Mouse (Mus musculus) thymus, postnatal 10 days (tissue): ENCODE results near the gene Dtx3.

Experiments used
- DNase-seq, 2 experiments: peaks; one replicate each; pipeline ENCODE4 v3.0.0; 2021; ENCODE audit warnings: low spot score in 2 of 2

Dtx3 gene

DNA sequence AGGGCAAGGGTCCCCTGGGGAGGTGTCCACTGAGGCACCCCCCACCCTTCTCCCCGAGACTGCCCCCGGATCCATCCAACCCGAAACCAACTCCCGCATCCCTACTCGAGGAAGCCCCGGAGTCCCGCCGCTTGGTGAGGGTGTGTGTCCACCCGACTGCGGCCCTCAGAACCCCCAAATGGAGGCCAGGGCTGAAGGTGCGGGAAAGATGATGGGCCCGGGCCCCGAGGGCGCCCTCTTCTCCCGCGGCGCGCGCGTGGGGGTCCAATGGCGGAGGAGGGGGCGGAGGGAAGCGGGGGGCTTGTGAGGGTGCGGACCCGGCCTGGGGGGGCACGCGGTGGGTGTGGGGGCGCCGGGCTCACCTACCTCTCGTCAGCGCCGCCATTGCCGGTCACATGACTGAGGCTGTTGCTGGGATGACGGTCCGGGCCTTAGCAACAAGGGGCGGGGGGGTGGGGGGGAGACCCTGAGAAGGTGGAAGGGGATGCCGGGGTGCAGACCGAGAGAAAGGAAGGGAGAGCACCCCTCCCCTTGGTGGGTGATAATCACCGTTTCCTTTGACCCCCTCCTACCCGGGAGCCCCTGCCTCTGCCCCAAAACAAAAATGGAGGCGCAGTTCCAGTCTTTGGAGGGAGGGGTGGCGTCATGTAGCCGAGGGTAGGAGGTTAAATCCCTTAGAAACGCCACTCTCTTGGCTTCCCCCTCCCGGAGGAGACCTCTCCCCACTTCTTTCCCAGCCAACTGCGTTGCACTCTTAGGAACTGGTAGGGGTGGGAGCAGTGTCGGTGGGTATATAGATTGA is at the start of gene Dtx3:
TSS of gene Dtx3 (minus strand) at position 401 of the 802 bp plus-strand sequence.
- DNase-seq = peak; percentile 25 to 48

DNA sequence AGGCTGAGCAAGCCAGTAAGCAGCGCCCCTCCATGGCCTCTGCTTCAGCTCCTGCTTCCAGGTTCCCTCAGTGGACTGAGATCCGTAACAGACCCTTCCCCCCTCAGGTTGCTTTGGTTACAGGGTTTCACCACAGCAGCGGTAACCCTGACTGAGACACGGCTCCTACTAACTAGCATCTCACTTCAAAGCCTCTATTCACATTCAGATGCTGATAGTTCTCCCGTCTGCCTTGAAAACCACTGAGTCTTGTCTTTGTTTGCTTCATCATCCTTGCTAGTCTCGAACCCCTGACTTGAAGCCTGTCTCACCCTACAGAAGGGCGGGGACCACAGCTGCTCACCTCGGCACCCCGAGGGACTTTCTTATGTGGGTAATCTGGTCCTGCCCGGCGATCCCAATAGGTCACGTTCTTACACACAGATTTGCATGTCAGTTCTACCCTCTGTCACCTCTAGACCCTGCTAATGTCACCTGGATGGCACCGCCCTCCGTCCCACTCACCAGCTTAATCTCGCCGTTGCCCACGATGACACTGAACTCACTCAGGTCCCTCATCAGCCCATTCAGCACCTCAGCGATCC is 42.8 kb upstream of the Dtx3 start:
- DNase-seq = no peak

DNA sequence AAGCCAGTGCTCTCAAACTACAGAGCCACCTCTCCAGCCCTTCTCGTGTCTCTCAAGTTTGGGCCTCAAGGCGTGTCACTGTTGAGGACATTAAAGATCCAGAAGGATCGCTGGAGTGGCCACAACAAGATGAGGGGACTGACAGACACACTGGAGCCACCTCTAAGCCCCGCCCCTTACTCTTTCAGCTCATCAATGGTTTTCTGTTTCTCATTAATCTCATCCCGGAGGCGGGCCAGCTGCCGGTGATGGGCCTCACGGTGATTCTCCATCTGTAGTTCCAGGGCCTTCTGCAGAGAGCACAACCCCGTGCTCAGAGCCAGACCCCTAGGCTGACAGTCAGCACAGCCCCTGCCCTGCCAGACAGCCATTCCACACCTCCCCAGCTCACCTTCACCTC is 41.0 kb upstream of the Dtx3 start:
- DNase-seq = no peak

DNA sequence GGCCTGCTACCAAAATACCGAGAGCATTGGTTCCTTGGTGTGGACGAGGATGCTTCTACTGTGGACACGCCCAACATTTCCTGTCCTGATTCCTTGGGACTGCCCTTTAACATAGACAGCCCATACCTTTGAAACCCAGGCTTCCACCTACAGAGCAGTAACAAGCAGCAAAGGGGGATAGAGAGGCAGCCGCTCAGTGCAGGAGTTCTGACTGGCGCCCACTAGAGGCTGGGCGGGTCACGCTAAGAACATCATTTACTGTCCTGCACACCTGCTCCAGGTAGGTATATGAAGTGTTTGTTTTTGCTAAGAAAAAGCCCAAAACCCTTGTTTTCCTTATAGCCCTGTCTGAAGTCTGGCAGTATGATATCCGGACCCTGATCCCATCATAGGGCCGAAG is 37.6 kb upstream of the Dtx3 start:
- peak in 1 of 2 experiments; percentile 24 for DNase-seq

DNA sequence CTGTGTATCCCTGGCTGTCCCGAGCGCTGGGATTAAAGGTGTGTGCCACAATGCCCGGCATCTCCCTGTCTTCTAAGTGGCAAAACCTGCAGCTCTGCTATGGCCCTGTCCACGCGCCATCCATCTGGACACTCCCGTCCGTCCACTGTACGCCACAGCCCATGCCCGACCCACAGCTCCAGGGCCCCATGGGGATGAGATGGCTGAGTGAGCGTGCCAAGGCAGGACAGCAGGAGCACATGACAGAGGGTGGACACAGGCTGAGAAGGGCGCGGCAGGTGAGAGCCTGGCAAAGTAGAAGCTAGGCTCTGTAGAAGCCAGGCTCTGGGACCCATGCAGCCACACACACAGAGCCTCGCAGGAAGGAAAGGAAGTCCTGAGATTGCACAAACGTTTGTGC is 36.2 kb upstream of the Dtx3 start:
- no peak for DNase-seq

DNA sequence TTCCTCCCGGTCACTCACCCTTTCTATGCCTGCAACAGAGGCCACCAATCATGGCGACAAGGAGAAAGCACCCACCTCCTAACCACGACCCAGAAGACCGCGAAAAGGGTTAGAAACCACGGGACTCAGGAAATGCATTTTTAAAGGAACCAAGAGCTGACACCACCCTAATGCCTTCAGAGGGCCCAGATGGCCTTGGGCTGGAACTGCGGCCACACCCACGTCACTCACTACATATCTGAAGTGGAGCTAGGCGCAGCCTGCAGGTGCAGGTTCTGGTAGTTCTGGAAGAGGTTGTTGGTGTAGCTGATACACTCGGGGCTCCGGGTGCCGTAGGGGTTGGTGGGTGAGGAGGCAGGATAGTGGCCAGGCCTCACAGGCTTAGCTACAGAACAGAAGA is 35.2 kb upstream of the Dtx3 start:
- no peak for DNase-seq

DNA sequence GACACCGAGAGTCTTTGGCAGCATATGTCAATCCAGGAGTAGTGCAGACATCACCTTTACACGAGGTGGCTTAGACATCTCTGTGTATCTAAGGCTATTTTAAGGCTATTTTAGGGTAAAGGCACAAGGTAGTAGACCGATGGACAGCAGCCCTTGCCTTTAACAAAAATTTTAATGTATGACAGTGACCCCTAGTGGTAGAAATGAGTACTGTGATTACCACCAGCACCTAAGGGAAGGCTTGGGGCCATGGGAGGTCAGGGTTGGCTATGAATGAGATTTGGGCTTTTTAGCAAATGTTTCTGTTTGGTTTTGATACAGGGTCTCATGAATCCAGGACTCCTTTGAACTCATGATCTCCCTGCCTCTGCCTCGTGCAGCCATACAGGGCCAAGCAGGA is 33.4 kb upstream of the Dtx3 start:
- peak in 1 of 2 experiments; percentile 74 for DNase-seq

DNA sequence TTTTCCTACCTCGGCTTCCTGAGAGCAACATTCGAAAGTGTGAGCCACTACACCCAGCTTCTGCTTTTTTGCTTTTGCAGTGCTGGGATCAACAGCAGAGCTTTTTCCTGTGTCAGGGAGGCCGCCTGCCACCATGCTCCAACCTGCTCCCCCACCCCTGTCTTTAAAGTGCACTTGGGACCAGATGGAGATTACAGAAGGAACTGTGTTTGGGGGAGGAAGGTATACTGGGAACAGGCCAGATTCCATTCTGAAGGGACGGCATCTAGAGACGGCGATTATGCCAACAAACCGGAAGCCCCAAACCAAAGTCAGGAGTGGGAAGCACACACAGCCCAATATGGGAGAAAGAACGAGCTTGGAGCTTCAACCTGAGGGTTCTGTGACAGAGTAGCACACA is 31.6 kb upstream of the Dtx3 start:
- no peak for DNase-seq

DNA sequence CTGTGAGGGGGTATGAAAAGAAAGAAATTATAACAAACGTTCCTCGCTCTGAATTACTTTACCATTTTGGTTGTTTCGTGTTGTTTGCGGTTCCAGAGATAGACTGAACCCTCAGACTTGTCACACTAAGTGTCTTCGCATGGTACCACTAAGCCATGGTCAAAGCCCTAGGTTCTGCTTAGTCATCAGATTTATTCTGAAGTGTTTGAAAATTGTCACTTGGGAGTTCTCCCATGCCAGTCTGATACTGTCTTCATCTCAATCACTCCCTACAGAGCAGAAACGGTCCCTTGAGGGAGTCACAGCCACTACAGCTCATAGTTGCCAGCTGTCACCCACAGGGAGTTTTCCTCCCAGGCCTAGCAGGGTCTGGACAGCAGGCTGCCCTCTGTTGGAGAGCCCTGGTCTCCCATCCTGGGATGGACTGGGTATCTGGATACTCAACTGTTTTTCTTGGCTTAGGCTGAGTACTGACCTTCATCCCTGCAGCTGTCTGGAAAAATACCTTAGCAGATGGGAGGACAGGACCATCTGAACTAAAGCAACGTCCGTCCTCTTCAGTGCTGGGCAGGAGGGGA is 30.9 kb upstream of the Dtx3 start:
- no peak for DNase-seq

DNA sequence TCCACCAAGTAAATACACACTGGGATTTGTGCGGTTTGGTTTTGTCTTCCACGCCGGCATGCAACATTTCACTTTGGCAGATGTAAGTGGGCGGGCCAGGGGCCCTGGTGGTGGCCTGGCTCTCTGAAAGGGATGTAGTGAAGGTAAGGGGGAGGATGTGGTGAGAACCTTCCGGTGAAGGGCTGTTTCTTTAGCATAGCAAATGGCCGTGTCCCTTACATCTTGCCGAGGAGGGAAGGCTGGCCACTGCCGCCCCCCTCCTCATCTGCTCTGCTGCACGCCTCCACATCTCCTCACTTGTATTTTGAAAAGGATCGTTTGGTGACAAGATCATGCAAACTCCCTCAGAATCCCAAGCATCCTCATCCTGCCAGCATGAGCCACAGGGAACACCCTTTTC is 30.2 kb upstream of the Dtx3 start:
- no peak for DNase-seq

DNA sequence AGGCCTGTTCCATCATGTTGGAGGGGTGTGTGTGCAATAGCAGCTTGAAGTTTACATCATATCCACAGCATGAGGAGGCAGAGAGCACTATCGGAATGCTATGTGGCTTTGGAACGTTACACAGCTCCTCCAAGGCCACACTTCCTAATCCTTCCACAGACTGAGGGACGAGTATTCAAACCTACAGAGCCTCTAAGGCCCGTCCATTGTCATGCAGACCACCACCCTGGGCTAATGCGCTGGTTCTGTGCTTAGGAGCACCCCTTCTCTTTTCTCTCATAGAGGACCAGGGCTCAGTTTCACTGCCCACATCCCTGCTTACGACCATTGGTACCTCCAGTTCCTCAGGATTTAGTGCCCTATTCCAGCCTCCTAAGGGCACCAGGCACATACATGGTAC is 29.7 kb upstream of the Dtx3 start:
- DNase-seq = no peak

DNA sequence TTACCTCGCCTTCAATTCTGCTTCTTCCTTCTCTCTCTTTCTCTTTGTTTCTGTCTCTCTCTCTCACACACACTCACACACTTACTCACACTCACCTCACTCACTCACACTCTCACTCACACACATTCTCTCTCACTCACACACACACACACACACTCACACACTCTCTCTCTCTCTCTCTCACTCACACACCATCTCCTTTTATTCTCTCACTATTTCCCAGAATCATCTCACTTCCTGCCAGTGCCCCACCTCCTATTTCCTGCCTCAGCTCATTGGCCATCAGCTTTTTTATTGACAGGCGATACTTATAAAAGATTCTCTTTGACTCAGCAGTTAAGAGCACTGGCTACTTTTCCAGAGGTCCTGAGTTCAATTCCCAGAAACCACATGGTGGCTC is 22.8 kb upstream of the Dtx3 start:
- DNase-seq = no peak

DNA sequence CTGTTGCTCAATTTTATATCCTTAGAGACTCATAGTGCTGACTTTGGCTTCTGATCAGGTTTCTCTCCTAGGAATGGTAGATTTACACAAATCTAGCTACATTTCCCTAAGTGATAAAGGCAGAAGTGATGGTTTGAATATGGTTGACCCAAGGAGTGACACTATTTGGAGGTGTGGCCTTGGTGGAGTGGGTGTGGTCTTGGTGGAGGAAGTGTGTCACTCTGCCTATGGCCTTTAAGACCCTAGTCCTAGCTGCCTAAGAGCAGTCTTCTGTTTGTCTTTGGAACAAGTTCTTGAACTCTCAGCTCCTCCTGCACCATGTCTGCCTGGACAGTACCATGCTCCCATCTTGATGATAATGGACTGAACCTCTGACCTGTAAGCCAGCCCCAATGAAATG is 21.6 kb upstream of the Dtx3 start:
- no peak for DNase-seq

DNA sequence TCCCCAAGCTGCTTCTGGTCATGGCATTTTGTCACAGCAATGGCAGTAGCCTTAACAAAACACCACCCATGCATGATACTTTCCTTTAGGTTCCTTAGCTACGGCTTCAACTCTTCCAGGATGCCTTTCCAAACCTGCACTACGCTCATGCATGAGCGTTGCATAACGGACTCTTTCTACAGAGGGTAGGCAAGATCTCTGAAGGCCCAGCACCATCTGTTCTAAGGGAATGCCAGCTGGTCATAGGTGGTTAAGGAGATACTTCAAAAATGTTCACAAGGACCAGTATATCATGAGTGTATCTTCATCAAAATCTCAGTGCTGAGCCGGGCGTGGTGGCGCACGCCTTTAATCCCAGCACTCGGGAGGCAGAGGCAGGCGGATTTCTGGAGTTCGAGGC is 20.9 kb upstream of the Dtx3 start:
- DNase-seq = no peak

DNA sequence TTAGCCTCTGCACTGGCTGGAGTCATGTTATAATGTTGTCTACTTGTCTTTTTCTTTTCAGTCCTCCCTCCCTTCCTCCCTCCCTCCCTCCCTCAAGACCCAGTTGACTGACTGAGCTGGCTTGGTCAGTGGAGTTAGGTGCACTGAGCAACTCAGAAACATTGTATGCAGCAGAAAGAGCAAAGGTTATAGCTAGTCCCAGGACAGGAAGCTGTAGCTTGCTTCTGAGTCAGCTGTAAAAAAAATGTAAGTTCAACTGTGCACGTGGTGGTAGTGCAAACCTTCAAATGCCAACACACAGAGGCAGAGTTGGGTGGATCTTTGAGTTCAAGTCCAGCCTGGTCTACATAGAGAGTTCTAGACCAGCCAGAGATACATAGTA is 18.9 kb upstream of the Dtx3 start:
- DNase-seq = no peak

DNA sequence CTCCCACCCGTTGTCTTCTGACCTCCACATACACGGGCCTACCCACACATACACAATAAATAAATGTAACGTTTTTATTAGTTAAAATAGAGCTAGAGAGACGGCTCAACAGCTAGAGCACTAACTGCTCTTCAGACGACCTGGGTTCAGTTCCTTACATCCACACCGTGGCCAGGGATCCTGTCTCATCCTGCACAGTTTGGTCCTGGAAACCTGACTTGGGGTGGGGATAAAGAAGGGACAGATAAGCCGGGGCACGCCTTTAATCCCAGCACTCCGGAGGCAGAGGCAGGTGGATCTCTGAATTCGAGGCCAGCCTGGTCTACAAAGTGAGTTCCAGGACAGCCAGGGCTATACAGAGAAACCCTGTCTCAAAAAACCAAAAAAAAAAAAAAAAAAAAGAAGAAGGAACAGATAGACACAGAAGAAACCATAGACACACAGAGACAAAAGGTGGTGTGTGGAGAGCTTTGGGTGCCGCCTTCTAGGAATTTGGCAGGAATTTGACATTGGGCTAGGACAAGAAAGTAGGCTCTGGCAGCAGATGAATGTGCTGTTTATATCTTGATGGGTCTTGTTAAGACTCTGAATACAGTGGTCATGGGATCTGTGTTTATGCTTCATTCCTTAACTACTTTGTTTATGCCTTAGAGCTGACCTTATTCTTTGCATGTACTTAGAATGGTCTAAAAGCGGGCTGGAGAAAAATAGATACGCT is 18.3 kb upstream of the Dtx3 start:
- DNase-seq = no peak

DNA sequence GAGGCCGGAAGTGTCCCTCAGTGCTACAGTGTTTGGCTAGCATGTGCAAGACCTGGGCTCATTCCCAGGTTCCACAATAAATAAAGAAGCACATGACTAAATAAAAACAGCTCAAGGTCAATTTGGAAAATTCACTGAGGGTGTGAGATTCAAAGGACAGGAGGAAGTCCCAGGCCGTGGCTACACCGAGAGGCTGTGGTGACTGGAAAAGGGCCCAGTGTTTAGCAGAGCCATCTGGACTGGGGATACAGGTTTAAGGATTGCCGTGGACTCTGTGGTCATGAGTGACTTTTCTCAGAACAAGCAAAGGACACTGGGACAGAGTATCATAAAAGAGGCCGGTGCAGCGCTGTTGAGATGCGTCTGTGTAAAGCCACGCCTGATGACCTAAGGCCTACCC is 17.7 kb upstream of the Dtx3 start:
- DNase-seq = no peak

DNA sequence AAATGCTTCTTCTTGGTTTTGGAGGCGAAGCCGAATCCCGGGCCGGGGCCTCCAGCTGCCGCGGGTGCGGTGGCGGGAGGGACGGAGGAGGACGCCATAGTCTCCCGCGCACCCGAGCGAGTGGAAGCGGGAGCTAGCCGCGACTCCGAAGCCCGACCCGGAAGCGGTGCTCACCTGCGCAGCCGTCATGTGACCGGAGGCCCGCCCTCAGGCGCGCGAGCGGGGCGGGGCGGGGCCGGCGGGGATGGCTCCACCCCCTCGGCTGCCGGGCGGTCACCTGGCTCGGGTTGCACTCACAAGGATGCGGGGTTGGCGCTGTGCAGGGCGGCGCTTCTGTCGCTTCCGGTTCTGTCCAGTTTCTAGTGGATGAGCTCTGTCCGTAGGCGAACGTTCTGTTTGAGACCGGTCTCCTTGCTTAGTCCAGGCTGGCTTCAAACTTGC is 15.9 kb upstream of the Dtx3 start, which contains the start of gene Pip4k2c:
TSS of gene Pip4k2c (minus strand) at position 172 of the 441 bp plus-strand sequence.
- peak; percentile 82 to 92 for DNase-seq

DNA sequence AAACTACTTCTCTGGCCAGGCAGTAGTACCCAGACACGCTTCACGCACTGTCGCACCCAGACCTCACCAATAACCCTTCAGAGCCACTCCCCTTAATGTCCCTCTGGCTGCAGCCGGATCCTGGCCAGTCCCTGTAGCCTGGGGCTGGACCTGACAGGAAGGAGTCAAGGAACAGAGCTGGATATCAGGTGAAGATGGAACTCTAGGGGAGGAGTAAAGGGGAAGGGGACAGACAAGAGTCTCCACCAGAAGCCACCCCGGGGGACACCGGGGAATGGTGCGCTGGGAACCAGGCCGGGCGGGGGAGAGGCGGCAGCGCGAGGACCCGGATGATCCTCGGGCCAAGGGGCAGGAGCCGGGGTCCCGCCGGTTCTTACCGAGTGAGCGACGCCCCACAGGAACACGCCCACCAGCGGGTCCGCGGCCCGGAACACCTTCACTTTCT is 15.5 kb upstream of the Dtx3 start:
- no peak for DNase-seq

DNA sequence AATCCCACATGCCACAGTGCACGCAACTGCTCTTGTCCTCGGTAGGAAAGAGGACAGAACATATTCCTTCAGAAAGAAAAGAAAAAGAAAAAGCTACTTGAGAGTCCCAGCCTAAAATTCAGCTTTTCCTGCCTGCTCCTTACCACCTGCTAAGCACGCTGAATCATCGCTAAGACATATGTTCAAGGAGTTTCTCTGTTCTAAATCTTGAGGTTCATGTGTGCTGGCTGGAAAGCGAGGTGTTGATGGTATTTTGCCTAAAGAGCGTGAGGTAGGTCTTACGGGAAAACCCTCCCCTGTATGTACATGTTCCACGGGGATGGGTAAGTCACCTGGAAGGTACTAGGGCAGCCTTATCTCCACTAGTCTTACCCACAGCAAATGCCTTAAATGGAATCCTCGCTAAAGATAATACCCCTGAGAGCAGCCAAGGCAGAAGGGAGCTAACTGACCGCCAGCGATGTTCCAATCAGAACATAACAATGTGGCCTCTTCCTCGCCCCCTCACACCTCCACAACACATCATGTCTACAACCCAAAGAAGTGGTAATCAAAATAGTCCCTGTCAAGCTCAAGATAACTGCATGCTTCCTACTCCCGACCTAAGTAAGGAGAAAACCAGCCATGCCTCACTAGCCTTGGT is 14.5 kb upstream of the Dtx3 start:
- DNase-seq = no peak

DNA sequence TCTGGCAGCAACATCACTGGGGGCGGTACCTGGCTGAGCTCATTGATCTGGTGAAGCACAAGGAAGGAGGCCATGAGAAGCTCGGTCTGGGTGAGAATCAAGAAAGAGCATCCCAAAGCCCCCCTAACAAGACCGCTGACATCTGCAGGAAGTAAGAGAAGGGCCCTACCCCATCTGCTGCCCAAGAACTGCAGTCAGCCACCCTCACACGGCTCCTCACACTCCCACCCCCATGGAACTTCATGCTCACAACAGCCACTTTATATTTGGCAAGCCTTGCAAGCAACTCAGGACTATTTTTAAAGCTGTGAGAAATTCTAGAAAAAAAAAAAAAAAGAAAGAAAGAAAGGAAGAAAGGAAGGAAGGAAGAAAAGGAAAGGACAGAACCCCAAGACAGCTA is 13.4 kb upstream of the Dtx3 start:
- DNase-seq = no peak

DNA sequence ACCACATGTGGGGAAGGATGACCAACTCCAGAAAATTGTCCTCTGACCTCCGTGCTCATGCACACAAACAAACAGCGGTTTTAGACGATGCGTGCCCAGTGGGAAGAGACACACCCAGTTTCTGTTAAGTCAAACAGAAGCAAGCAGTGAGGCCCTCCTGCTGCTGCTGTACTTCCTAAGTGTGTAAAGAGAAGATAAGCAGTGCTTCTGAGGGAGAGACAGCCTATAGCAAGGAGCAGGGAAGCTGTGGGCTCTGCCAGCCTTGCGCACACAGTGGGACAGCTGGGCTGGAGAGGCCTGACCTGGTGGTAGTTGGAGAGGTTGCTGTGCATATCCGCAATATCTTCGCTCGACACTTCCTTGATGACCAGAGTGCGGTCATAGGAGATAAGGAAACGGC is 9.8 kb upstream of the Dtx3 start:
- no peak for DNase-seq
